Mouse (Mus musculus) liver, embryonic 13.5 days (tissue): ENCODE data around the gene Ldb2. TPM values are rescaled to one million over a fixed set of nuclear protein-coding genes. Genes with fewer than 3 reads are reported as not detected.

Experiments used
- ATAC-seq: fragments of 200-750 bp; cut with Nextera tagmentation; 2 replicates; pipeline ENCODE4 v1.8.0; 2017; ENCODE audit warnings: low read depth, mild to moderate bottlenecking, moderate number of reproducible peaks, moderate library complexity
- DNase-seq: peaks from one replicate; pipeline ENCODE4 v3.0.0; 2022
- H3K27ac ChIP-seq: fragments of 300-500 bp; sonication (generic); 2 replicates; pipeline ENCODE4 v1.5.1; 2015; ENCODE audit warnings: moderate library complexity, mild to moderate bottlenecking, inconsistent platforms
- H3K27me3 ChIP-seq: fragments of 300-500 bp; sonication (generic); 2 replicates; pipeline ENCODE4 v1.6.1; 2015; ENCODE audit warnings: mild to moderate bottlenecking, inconsistent platforms
- H3K36me3 ChIP-seq: fragments of 300-500 bp; sonication (generic); 2 replicates; pipeline ENCODE4 v1.6.1; 2015; ENCODE audit warnings: mild to moderate bottlenecking, inconsistent platforms
- H3K4me1 ChIP-seq: fragments of 300-500 bp; sonication (generic); replicated peaks from 2 replicates; pipeline ENCODE4 v1.6.1; 2015; ENCODE audit warnings: inconsistent platforms
- H3K4me2 ChIP-seq: fragments of 300-500 bp; sonication (generic); 2 replicates; pipeline ENCODE4 v1.6.1; 2015; ENCODE audit warnings: inconsistent platforms, mild to moderate bottlenecking, moderate library complexity
- H3K4me3 ChIP-seq: fragments of 300-500 bp; sonication (generic); replicated peaks from 2 replicates; pipeline ENCODE4 v1.5.1; 2015; ENCODE audit warnings: mild to moderate bottlenecking, inconsistent platforms
- H3K9ac ChIP-seq: fragments of 300-500 bp; sonication (generic); 2 replicates; pipeline ENCODE4 v1.6.1; 2015; ENCODE audit warnings: mild to moderate bottlenecking, inconsistent platforms
- H3K9me3 ChIP-seq: fragments of 300-500 bp; sonication (generic); replicated peaks from 2 replicates; pipeline ENCODE4 v1.6.1; 2016; ENCODE audit warnings: inconsistent platforms
- WGBS: fragments of 180-500 bp; shearing (Covaris S2); methylation state at CpG from one replicate; pipeline ENCODE4 v1.1.7; 2015; ENCODE audit not compliant: insufficient replicate concordance; 5-methylcytosine and 5-hydroxymethylcytosine counted together
- polyA plus RNA-seq: library from polyadenylated mRNA; unstranded; fragments of >200 nt; fragmentation: Nextera tagmentation; extraction: Ambion mirVana; gene quantifications from 2 replicates; pipeline ENCODE4 v1.2.1, GENCODE M21; 2015

Gene Ldb2
- polyA plus RNA-seq: 3.9 and 4.4 TPM in 2 replicates

GRCm38 (mm10) chr5:44799053-44799860 lies at the start of gene Ldb2:
Ldb2 (minus strand) TSS chr5:44799680.
- no peak for DNase-seq
- Histone ChIP-seq H3K4me2 (peak within 1 kb of the TSS; percentile 40), H3K9ac (peak within 1 kb of the TSS; percentile 43), H3K27me3 (no peaks in the 10 kb centered on the region), H3K36me3 (no peaks in the 10 kb centered on the region), H3K4me1 (no peaks in the 10 kb centered on the region), H3K9me3 (no peaks in the 10 kb centered on the region), H3K4me3 (peak within 1 kb of the TSS; percentile 33), H3K27ac (no peak within 1 kb of the TSS)
- ATAC-seq: peak; percentile 39; the same call in 1 of the 2 replicates
- 3% methylated on average over 19 of the region's 19 CpGs for WGBS

- no peaks in the 10 kb centered on the region for H3K27me3 ChIP-seq
- no peaks in the 10 kb centered on the region for H3K4me1 ChIP-seq
- no peaks in the 10 kb centered on the region for H3K9me3 ChIP-seq
- DNase-seq (peak; percentile 3), ATAC-seq (no peak)
- no peak overlapping the region for H3K4me2 ChIP-seq
- no peak overlapping the region for H3K9ac ChIP-seq
- H3K36me3 ChIP-seq: no peaks in the 10 kb centered on the region
- 41% methylated on average over 5 of the region's 5 CpGs for WGBS
- no peak overlapping the region for H3K4me3 ChIP-seq
- no peak overlapping the region for H3K27ac ChIP-seq
Measured at GRCm38 (mm10) chr5:44831287-44831686, 31.8 kb upstream of the Ldb2 start.

GRCm38 (mm10) chr5:44815506-44815905 lies 16.0 kb upstream of the Ldb2 start:
- no peaks in the 10 kb centered on the region for H3K27me3 ChIP-seq
- no peaks in the 10 kb centered on the region for H3K4me1 ChIP-seq
- ATAC-seq (no peak), DNase-seq (no peak)
- H3K36me3 ChIP-seq: no peaks in the 10 kb centered on the region
- H3K4me2 ChIP-seq: no peak overlapping the region
- WGBS: 66% methylated on average over 1 of the region's 1 CpGs
- no peak overlapping the region for H3K4me3 ChIP-seq
- no peaks in the 10 kb centered on the region for H3K9me3 ChIP-seq
- H3K9ac ChIP-seq: no peak overlapping the region
- H3K27ac ChIP-seq: no peak overlapping the region

GRCm38 (mm10) chr5:44805960-44806359 lies 6.5 kb upstream of the Ldb2 start:
- Histone ChIP-seq H3K4me2 (no peak overlapping the region), H3K27ac (no peak overlapping the region), H3K9ac (no peak overlapping the region), H3K4me1 (no peaks in the 10 kb centered on the region), H3K27me3 (no peaks in the 10 kb centered on the region), H3K4me3 (no peak overlapping the region), H3K9me3 (no peaks in the 10 kb centered on the region), H3K36me3 (no peaks in the 10 kb centered on the region)
- no peak for ATAC-seq
- no peak for DNase-seq
- WGBS: 54% methylated on average over 2 of the region's 2 CpGs

- no peak overlapping the region for H3K27ac ChIP-seq
Measured at GRCm38 (mm10) chr5:44801100-44801499, 1.6 kb upstream of the Ldb2 start.

GRCm38 (mm10) chr5:44799861-44800260 lies 381 bp upstream of the Ldb2 start:
- ATAC-seq (no peak), DNase-seq (no peak)
- H3K4me2 ChIP-seq: no peak overlapping the region
- H3K27ac ChIP-seq: no peak overlapping the region
- no peaks in the 10 kb centered on the region for H3K27me3 ChIP-seq
- no peaks in the 10 kb centered on the region for H3K36me3 ChIP-seq
- no peak overlapping the region for H3K4me3 ChIP-seq
- H3K4me1 ChIP-seq: no peaks in the 10 kb centered on the region
- H3K9ac ChIP-seq: no peak overlapping the region
- whole genome bisulfite sequencing: 17% methylated on average over 2 of the region's 2 CpGs
- H3K9me3 ChIP-seq: no peaks in the 10 kb centered on the region

More at GRCm38 (mm10) chr5:44801100-44801499, 1.6 kb upstream of the Ldb2 start:
- no peak for ATAC-seq
- Histone ChIP-seq H3K4me2 (no peak overlapping the region), H3K4me1 (no peaks in the 10 kb centered on the region), H3K9me3 (no peaks in the 10 kb centered on the region), H3K36me3 (no peaks in the 10 kb centered on the region), H3K4me3 (no peak overlapping the region), H3K9ac (no peak overlapping the region), H3K27me3 (no peaks in the 10 kb centered on the region)
- 29% methylated on average over 3 of the region's 3 CpGs for WGBS
- no peak for DNase-seq

- no peaks in the 10 kb centered on the region for H3K4me1 ChIP-seq
- H3K9me3 ChIP-seq: no peaks in the 10 kb centered on the region
- WGBS: 7% methylated on average over 3 of the region's 3 CpGs
- DNase-seq: no peak
- peak overlapping the region; percentile 40 for H3K4me2 ChIP-seq
- no peak overlapping the region for H3K27ac ChIP-seq
- no peaks in the 10 kb centered on the region for H3K36me3 ChIP-seq
- no peaks in the 10 kb centered on the region for H3K27me3 ChIP-seq
- peak overlapping the region; percentile 43; the same call in 1 of the 2 replicates for H3K9ac ChIP-seq
- ATAC-seq: no peak
- H3K4me3 ChIP-seq: peak overlapping the region; percentile 33
Measured at GRCm38 (mm10) chr5:44798493-44798892, 987 bp downstream of the Ldb2 start.

- Histone ChIP-seq H3K9me3 (no peaks in the 10 kb centered on the region), H3K36me3 (no peaks in the 10 kb centered on the region), H3K27me3 (no peaks in the 10 kb centered on the region), H3K4me1 (no peaks in the 10 kb centered on the region), H3K4me3 (peak overlapping the region; percentile 33), H3K4me2 (peak overlapping the region; percentile 40; the same call in 1 of the 2 replicates), H3K9ac (no peak overlapping the region), H3K27ac (no peak overlapping the region)
- DNase-seq (no peak), ATAC-seq (no peak)
- 17% methylated on average over 2 of the region's 2 CpGs for WGBS
Measured at GRCm38 (mm10) chr5:44798056-44798455, 1.4 kb downstream of the Ldb2 start.

GRCm38 (mm10) chr5:44784591-44784990 lies 14.9 kb downstream of the Ldb2 start:
- H3K27me3 ChIP-seq: no peaks in the 10 kb centered on the region
- H3K9me3 ChIP-seq: no peaks in the 10 kb centered on the region
- ATAC-seq (no peak), DNase-seq (no peak)
- H3K4me3 ChIP-seq: no peak overlapping the region
- H3K9ac ChIP-seq: no peak overlapping the region
- 51% methylated on average over 3 of the region's 3 CpGs for WGBS
- H3K4me1 ChIP-seq: no peaks in the 10 kb centered on the region
- no peaks in the 10 kb centered on the region for H3K36me3 ChIP-seq
- H3K27ac ChIP-seq: no peak overlapping the region
- no peak overlapping the region for H3K4me2 ChIP-seq

- Histone ChIP-seq H3K27ac (no peak overlapping the region), H3K9ac (no peak overlapping the region), H3K4me3 (no peak overlapping the region), H3K36me3 (no peaks in the 10 kb centered on the region), H3K9me3 (no peaks in the 10 kb centered on the region), H3K4me2 (no peak overlapping the region), H3K27me3 (no peaks in the 10 kb centered on the region), H3K4me1 (no peaks in the 10 kb centered on the region)
- no peak for DNase-seq
- WGBS: 57% methylated on average over 4 of the region's 4 CpGs
- no peak for ATAC-seq
Measured at GRCm38 (mm10) chr5:44779340-44779739, 20.1 kb downstream of the Ldb2 start.

- no peaks in the 10 kb centered on the region for H3K9me3 ChIP-seq
- no peaks in the 10 kb centered on the region for H3K4me1 ChIP-seq
- 71% methylated on average over 8 of the region's 8 CpGs for WGBS
- DNase-seq (no peak), ATAC-seq (no peak)
- no peak overlapping the region for H3K4me2 ChIP-seq
- no peak overlapping the region for H3K27ac ChIP-seq
- no peaks in the 10 kb centered on the region for H3K36me3 ChIP-seq
- no peak overlapping the region for H3K4me3 ChIP-seq
- no peaks in the 10 kb centered on the region for H3K27me3 ChIP-seq
- H3K9ac ChIP-seq: no peak overlapping the region
Measured at GRCm38 (mm10) chr5:44768472-44768871, 31.0 kb downstream of the Ldb2 start.

GRCm38 (mm10) chr5:44764911-44765310 lies 34.6 kb downstream of the Ldb2 start:
- Histone ChIP-seq H3K9me3 (no peaks in the 10 kb centered on the region), H3K27ac (no peak overlapping the region), H3K4me1 (no peaks in the 10 kb centered on the region), H3K9ac (no peak overlapping the region), H3K27me3 (no peaks in the 10 kb centered on the region), H3K4me2 (no peak overlapping the region), H3K4me3 (no peak overlapping the region), H3K36me3 (no peaks in the 10 kb centered on the region)
- WGBS: 32% methylated on average over 7 of the region's 7 CpGs
- DNase-seq (no peak), ATAC-seq (no peak)
